ENCODE assay signal across 19 mouse cellular contexts in genomic region chr13:106471264-106471663, GRCm38 (mm10).
A peak's percentile ranks its signal among the peaks of the same experiment; 100 is the strongest.
DNase-seq lines count a peak whose midpoint lies in the region; ATAC-seq lines count a peak whose summit lies in the region.
"Had no signal": no experiment of that assay in that cellular context is flagged by ENCODE, and none has a peak within 500 bp of the region (broad histone marks: within the 10 kb centered on the region; RNA-seq: fewer than 3 reads in every experiment).

No protein-coding gene starts in this region.

- H3K4me2 ChIP-seq in embryonic facial prominence, embryonic 11.5 days (ENCODE audit: low read depth, low read length), result no peak overlapping the region
- H3K4me2 ChIP-seq in lung, embryonic 16.5 days (ENCODE audit: low read depth, low read length), result no peak overlapping the region
- H3K4me2 ChIP-seq in limb, embryonic 13.5 days (replicated peaks), result no peak overlapping the region
- H3K4me2 ChIP-seq: embryonic facial prominence, embryonic 12.5 days; forebrain, embryonic 12.5 days; heart, embryonic 12.5 days; hindbrain, embryonic 14.5 days had no signal

- no peak; the same call in 1 of the 2 replicates for ATAC-seq in embryonic facial prominence, embryonic 11.5 days (replicated peaks; ENCODE audit: insufficient number of reproducible peaks, low FRiP score, low TSS enrichment, low read depth)
- ATAC-seq in lung, embryonic 16.5 days (ENCODE audit: low read depth), result peak; percentile 62
- peak; percentile 92 for ATAC-seq in limb, embryonic 13.5 days (ENCODE audit: low FRiP score, low read depth)
- ATAC-seq: forebrain, embryonic 16.5 days had no signal

- H3K9ac ChIP-seq in embryonic facial prominence, embryonic 11.5 days (replicated peaks; ENCODE audit: low read length), result no peak overlapping the region
- H3K9ac ChIP-seq in lung, embryonic 16.5 days (ENCODE audit: low read length), result no peak overlapping the region
- no peak overlapping the region for H3K9ac ChIP-seq in limb, embryonic 13.5 days
- H3K9ac ChIP-seq: embryonic facial prominence, embryonic 12.5 days; forebrain, embryonic 12.5 days; heart, embryonic 12.5 days; hindbrain, embryonic 14.5 days had no signal

- peak; percentile 6 for DNase-seq in embryonic facial prominence, embryonic 11.5 days (ENCODE audit: low spot score)
- no peak for DNase-seq in embryonic facial prominence, embryonic 10.5 days (ENCODE audit: low spot score)
- DNase-seq in lung, postnatal 36 days, result no peak
- DNase-seq in right cerebral cortex, adult 2 months (ENCODE audit: low spot score in 2 of 2), result no peak
- DNase-seq in gastrocnemius, adult 18-20 months (ENCODE audit: low spot score), result no peak
- DNase-seq: adrenal gland, postnatal 10 days; cerebellum, adult 11-12 months; cerebellum, adult 9-10 months; cerebellum, postnatal 25 days; gastrocnemius, adult 2 months; gastrocnemius, postnatal 25 days had no signal

- H3K27ac ChIP-seq in embryonic facial prominence, embryonic 11.5 days (replicated peaks; ENCODE audit: low read depth, low read length), result no peak overlapping the region
- H3K27ac ChIP-seq in embryonic facial prominence, embryonic 10.5 days (replicated peaks), result no peak overlapping the region
- H3K27ac ChIP-seq in lung, embryonic 16.5 days (ENCODE audit: low read length), result no peak overlapping the region
- no peak overlapping the region for H3K27ac ChIP-seq in limb, embryonic 13.5 days
- H3K27ac ChIP-seq: embryonic facial prominence, embryonic 12.5 days; forebrain, embryonic 12.5 days; gastrocnemius, adult 2 months; hindbrain, embryonic 10.5 days; hindbrain, embryonic 14.5 days had no signal

- no peaks in the 10 kb centered on the region for H3K27me3 ChIP-seq in embryonic facial prominence, embryonic 11.5 days (ENCODE audit: control insufficient read depth, insufficient read depth, low read length)
- H3K27me3 ChIP-seq in embryonic facial prominence, embryonic 10.5 days (replicated peaks; ENCODE audit: low read depth, poor library complexity, severe bottlenecking), result no peaks in the 10 kb centered on the region
- no peaks in the 10 kb centered on the region for H3K27me3 ChIP-seq in lung, embryonic 16.5 days (ENCODE audit: control insufficient read depth, insufficient read depth, low read depth, low read length)
- no peaks in the 10 kb centered on the region for H3K27me3 ChIP-seq in limb, embryonic 13.5 days
- H3K27me3 ChIP-seq: embryonic facial prominence, embryonic 12.5 days; forebrain, embryonic 12.5 days; heart, embryonic 12.5 days had no signal

- WGBS in embryonic facial prominence, embryonic 11.5 days, result 67% methylated on average over 4 of the region's 4 CpGs
- 69% methylated on average over 4 of the region's 4 CpGs for WGBS in embryonic facial prominence, embryonic 10.5 days
- WGBS in lung, embryonic 16.5 days, result 39% methylated on average over 4 of the region's 4 CpGs
- WGBS in limb, embryonic 13.5 days, result 36% methylated on average over 4 of the region's 4 CpGs

- no peaks in the 10 kb centered on the region for H3K4me1 ChIP-seq in embryonic facial prominence, embryonic 11.5 days (ENCODE audit: control insufficient read depth, insufficient read depth, low read length)
- no peaks in the 10 kb centered on the region for H3K4me1 ChIP-seq in embryonic facial prominence, embryonic 10.5 days
- H3K4me1 ChIP-seq in lung, embryonic 16.5 days (replicated peaks; ENCODE audit: control insufficient read depth, insufficient read depth, low read length), result no peaks in the 10 kb centered on the region
- no peaks in the 10 kb centered on the region; the same call in 1 of the 2 replicates for H3K4me1 ChIP-seq in limb, embryonic 13.5 days
- H3K4me1 ChIP-seq: embryonic facial prominence, embryonic 12.5 days; forebrain, embryonic 12.5 days; heart, embryonic 12.5 days; hindbrain, embryonic 10.5 days had no signal

- no peaks in the 10 kb centered on the region for H3K36me3 ChIP-seq in embryonic facial prominence, embryonic 11.5 days (replicated peaks; ENCODE audit: control insufficient read depth, insufficient read depth, low read depth, low read length)
- no peaks in the 10 kb centered on the region for H3K36me3 ChIP-seq in embryonic facial prominence, embryonic 10.5 days (replicated peaks)
- H3K36me3 ChIP-seq in lung, embryonic 16.5 days (ENCODE audit: control insufficient read depth, insufficient read depth, low read length), result no peaks in the 10 kb centered on the region
- no peaks in the 10 kb centered on the region for H3K36me3 ChIP-seq in limb, embryonic 13.5 days
- H3K36me3 ChIP-seq: embryonic facial prominence, embryonic 12.5 days; forebrain, embryonic 12.5 days; heart, embryonic 12.5 days; hindbrain, embryonic 10.5 days had no signal

- no peak overlapping the region for H3K4me3 ChIP-seq in embryonic facial prominence, embryonic 11.5 days (ENCODE audit: low read depth, low read length)
- no peak overlapping the region for H3K4me3 ChIP-seq in embryonic facial prominence, embryonic 10.5 days
- no peak overlapping the region for H3K4me3 ChIP-seq in lung, embryonic 16.5 days (ENCODE audit: low read length)
- H3K4me3 ChIP-seq in limb, embryonic 13.5 days, result no peak overlapping the region
- H3K4me3 ChIP-seq: embryonic facial prominence, embryonic 12.5 days; forebrain, embryonic 12.5 days; gastrocnemius, adult 2 months; heart, embryonic 12.5 days; hindbrain, embryonic 10.5 days had no signal

- H3K9me3 ChIP-seq in embryonic facial prominence, embryonic 11.5 days (replicated peaks; ENCODE audit: control insufficient read depth, low read length), result no peaks in the 10 kb centered on the region
- no peaks in the 10 kb centered on the region for H3K9me3 ChIP-seq in embryonic facial prominence, embryonic 10.5 days
- H3K9me3 ChIP-seq in lung, embryonic 16.5 days (ENCODE audit: control insufficient read depth, low read length), result no peaks in the 10 kb centered on the region
- H3K9me3 ChIP-seq in limb, embryonic 13.5 days, result no peaks in the 10 kb centered on the region
- H3K9me3 ChIP-seq: embryonic facial prominence, embryonic 12.5 days; forebrain, embryonic 12.5 days; heart, embryonic 12.5 days; hindbrain, embryonic 10.5 days had no signal
